Mouse (Mus musculus) heart, adult 2 months (tissue): ENCODE data around the gene Sccpdh.

Source experiments
- CTCF ChIP-seq: fragments of 200-600 bp; IDR thresholded peaks from 2 replicates; pipeline ENCODE4 v1.8.1; 2022; ENCODE audit warnings: antibody characterized with exemption, mild to moderate bottlenecking, moderate library complexity
- POLR2A ChIP-seq: fragments of 200-500 bp; IDR thresholded peaks from 2 replicates; pipeline ENCODE4 v1.6.1; 2011; ENCODE audit warnings: mild to moderate bottlenecking, low read depth, low read length, control low read depth; ENCODE audit not compliant: insufficient read depth

GRCm38 (mm10) chr1:179728661-179729060 is 60.7 kb downstream of the Sccpdh start:
- no peak for TF ChIP-seq CTCF
- no peak for TF ChIP-seq POLR2A
